Mouse (Mus musculus) bone marrow macrophage, adult 2 months (primary cell): ENCODE measurements around the gene Ampd1. TPM values are rescaled to one million over a fixed set of nuclear protein-coding genes. Genes with fewer than 3 reads are reported as not detected.

Experiments used
- H3K27ac ChIP-seq: 2 replicates; pipeline ENCODE4 v1.5.1; 2012; ENCODE audit warnings: low read depth, low read length; ENCODE audit not compliant: insufficient read depth
- H3K4me1 ChIP-seq: 2 replicates; pipeline ENCODE4 v1.6.1; 2012; ENCODE audit warnings: low read length; ENCODE audit not compliant: control insufficient read depth, insufficient read depth
- H3K4me3 ChIP-seq: 2 replicates; pipeline ENCODE4 v1.5.1; 2012; ENCODE audit warnings: mild to moderate bottlenecking, low read length, moderate library complexity; ENCODE audit not compliant: insufficient read depth
- CTCF ChIP-seq: IDR thresholded peaks from 2 replicates; pipeline ENCODE4 v1.5.1; 2012; ENCODE audit warnings: low read depth, mild to moderate bottlenecking, low read length, moderate library complexity
- POLR2A ChIP-seq: IDR thresholded peaks from 2 replicates; pipeline ENCODE4 v1.6.1; 2012; ENCODE audit warnings: mild to moderate bottlenecking, low read depth, low read length, borderline replicate concordance
- polyA plus RNA-seq: library from polyadenylated mRNA; stranded (reverse); fragments of >200 nt; gene quantifications from 2 replicates; pipeline ENCODE4 v1.2.4, GENCODE M21; 2012; ENCODE audit not compliant: missing spikeins, insufficient read depth, insufficient read length

The Ampd1 gene
- polyA plus RNA-seq, 1 experiment: not detected

DNA sequence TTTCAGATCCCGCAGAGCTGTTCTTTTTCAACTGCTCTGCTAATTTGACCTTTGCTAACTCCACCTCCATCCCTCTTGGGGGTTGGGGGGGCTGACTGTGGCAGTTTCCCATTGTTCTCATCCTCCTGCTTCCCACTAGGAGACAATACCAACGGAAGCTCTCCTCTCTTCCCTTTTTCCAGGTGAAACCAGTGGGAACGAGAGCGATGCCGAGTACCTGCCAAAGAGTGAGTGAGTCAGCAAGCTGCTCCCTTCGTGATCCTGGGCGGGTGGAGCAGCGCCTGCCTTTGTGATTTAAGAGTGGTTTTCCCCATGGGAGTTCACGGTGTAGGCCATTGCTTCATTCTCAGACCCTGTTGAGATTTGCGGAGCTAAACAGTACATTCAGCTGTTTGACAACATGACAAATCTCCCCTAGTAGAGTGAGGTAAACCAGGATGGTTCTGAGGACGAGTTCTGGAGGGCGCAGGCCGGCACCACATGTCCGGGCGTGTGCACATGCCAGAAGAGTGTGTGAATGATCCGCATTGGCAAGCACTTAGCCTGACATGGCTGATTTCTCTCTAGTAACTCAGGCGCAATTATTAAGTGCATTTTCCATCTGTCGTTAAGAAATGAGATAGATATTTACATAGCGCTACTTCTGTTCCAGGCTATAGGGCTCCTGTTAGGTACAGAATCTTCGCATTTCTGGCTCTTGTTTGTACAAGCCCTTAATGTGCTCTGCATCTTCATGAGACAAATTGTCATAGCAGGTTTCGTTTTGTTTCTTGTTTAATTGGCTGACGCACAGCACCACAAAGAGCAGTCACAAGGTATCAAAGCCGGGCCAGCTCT, 72.7 kb downstream of the Ampd1 start:
- Histone ChIP-seq H3K27ac (no peak overlapping the region), H3K4me1 (no peaks in the 10 kb centered on the region; the same call in 1 of the 2 replicates), H3K4me3 (no peak overlapping the region)
- no peak for TF ChIP-seq CTCF
- TF ChIP-seq POLR2A: no peak

DNA sequence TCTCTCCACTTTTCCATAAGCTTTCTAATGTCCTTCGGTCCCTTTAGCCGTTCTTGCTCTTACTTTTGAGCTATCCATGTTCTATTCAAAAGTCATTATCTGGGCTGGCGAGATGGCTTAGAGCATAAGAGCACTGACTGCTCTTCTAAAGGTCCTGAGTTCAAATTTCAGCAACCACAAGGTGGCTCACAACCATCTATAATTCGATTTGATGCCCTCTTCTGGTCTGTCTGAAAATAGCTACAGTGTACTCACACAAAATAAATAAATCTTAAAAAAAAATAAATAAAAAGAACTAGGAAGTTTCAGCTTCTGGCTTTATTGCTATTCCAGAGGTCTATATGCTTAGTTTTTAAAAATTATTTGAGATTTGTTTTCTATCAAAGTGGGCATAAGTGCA, 74.0 kb downstream of the Ampd1 start:
- Histone ChIP-seq H3K4me3 (no peak overlapping the region), H3K4me1 (no peaks in the 10 kb centered on the region), H3K27ac (no peak overlapping the region)
- TF ChIP-seq POLR2A (no peak), CTCF (no peak)

DNA sequence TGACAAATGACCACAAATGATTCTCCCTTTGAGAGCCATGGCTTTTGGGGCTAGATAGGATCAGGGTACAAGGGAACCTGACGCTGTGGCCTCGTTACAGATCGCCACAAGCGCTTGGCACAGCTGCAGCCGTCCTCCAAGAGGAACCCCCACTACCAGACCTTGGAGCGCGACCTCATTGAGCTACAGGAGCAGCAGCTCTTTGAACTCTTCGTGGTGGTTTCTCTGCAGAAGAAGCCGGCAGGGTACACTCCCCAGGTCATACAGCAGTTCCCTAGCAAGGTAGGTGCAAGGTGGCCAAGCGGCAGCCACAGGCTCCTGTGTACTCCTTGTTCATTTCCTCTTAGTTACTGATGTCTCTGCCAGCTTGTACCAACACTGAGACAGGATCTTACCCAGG, 75.1 kb downstream of the Ampd1 start:
- TF ChIP-seq CTCF (no peak), POLR2A (no peak)
- Histone ChIP-seq H3K4me1 (no peaks in the 10 kb centered on the region), H3K4me3 (no peak overlapping the region), H3K27ac (no peak overlapping the region)

Other genes with a start within 250 kb of the Ampd1 start
- gene Sycp1, start 137.9 kb upstream of the Ampd1 start, polyA plus RNA-seq: not detected in 2 replicates
- not detected in 2 replicates for gene Nr1h5, start 109.9 kb upstream of the Ampd1 start, polyA plus RNA-seq
- 53.6 and 54.2 TPM in 2 replicates for gene Sike1, start 78.3 kb upstream of the Ampd1 start, polyA plus RNA-seq
- 291 and 299 TPM in 2 replicates for gene Csde1, start 53.6 kb upstream of the Ampd1 start, polyA plus RNA-seq
- 95.5 and 101 TPM in 2 replicates for gene Nras, start 15.7 kb upstream of the Ampd1 start, polyA plus RNA-seq
- gene Dennd2c, start 28.6 kb downstream of the Ampd1 start, polyA plus RNA-seq: 6.0 and 6.5 TPM in 2 replicates
- gene Bcas2, start 97.6 kb downstream of the Ampd1 start, polyA plus RNA-seq: 68.5 and 75.7 TPM in 2 replicates
- 23.3 and 24.5 TPM in 2 replicates for gene Trim33, start 205.3 kb downstream of the Ampd1 start, polyA plus RNA-seq